Comparison of ENCODE assay signal across 7 mouse cellular contexts in genomic region chr19:53648802-53649236, GRCm38 (mm10). TPM values are rescaled to one million over a fixed set of nuclear protein-coding genes. Genes with fewer than 3 reads are reported as not detected.
DNase-seq lines count a peak whose midpoint lies in the region; ATAC-seq lines count a peak whose summit lies in the region.

No protein-coding gene starts in this region.

- peak; percentile 52 to 89 for DNase-seq in adrenal gland, adult (ENCODE audit: inconsistent age in 2 of 2, low spot score in 1 of 2)
- peak; percentile 54 to 76 for DNase-seq in cerebellum, postnatal 4 days (ENCODE audit: low spot score in 2 of 2)
- peak; percentile 65 to 66 for DNase-seq in gastrocnemius, adult 8-10 months (ENCODE audit: low spot score in 2 of 2)
- peak; percentile 78 for DNase-seq in induced T-regulatory cell, adult 2 months (ENCODE audit: low read depth)
- DNase-seq in left cerebral cortex, adult 8-10 months (ENCODE audit: low spot score in 2 of 2), result peak; percentile 48 to 56
- DNase-seq in right cerebral cortex, postnatal 14 days, result peak; percentile 61

- peak; percentile 42 for ATAC-seq in megakaryocyte-erythroid progenitor cell, adult 5-6 weeks (replicated peaks; ENCODE audit: low FRiP score, low TSS enrichment, poor library complexity, severe bottlenecking)

RNA-seq across cellular contexts. Expression of gene Rbm20, which starts 28.3 kb away (rescaled TPM):
- total RNA-seq in gastrocnemius, adult 8-10 months (2022), result 10 to 100 TPM; 70.2 to 89.8 (median 84.0) TPM
- total RNA-seq in left cerebral cortex, adult 8-10 months (2022), result 1 to 10 TPM; 4.7 to 6.5 (median 5.8) TPM
- 0.22 and 1.2 TPM in 2 replicates for total RNA-seq in megakaryocyte-erythroid progenitor cell, adult 5-6 weeks (2014; fragmentation: Nextera tagmentation)
- total RNA-seq in megakaryocyte-erythroid progenitor cell, adult 5-6 weeks (2017), result 0.27 and 0.38 TPM in 2 replicates

RNA-seq across cellular contexts. Expression of gene Smc3, which starts 48.6 kb away (rescaled TPM):
- 10 to 100 TPM; 10.7 to 17.5 (median 14.9) TPM for total RNA-seq in gastrocnemius, adult 8-10 months (2022)
- 10 to 100 TPM; 37.0 to 42.3 (median 40.1) TPM for total RNA-seq in left cerebral cortex, adult 8-10 months (2022)
- total RNA-seq in megakaryocyte-erythroid progenitor cell, adult 5-6 weeks (2014; fragmentation: Nextera tagmentation), result 103 and 105 TPM in 2 replicates
- total RNA-seq in megakaryocyte-erythroid progenitor cell, adult 5-6 weeks (2017), result 209 and 214 TPM in 2 replicates

RNA-seq across cellular contexts. Expression of gene Nutf2-ps1, which starts 60.0 kb away (rescaled TPM):
- 10 to 100 TPM; 46.2 to 86.0 (median 80.1) TPM for total RNA-seq in gastrocnemius, adult 8-10 months (2022)
- 10 to 100 TPM; 41.8 to 54.3 (median 47.0) TPM for total RNA-seq in left cerebral cortex, adult 8-10 months (2022)
- 86.8 and 99.0 TPM in 2 replicates for total RNA-seq in megakaryocyte-erythroid progenitor cell, adult 5-6 weeks (2014; fragmentation: Nextera tagmentation)
- 216 and 256 TPM in 2 replicates for total RNA-seq in megakaryocyte-erythroid progenitor cell, adult 5-6 weeks (2017)

Comparison
In these comparisons a context has a peak if more than half of its experiments do, and no peak if none do; other contexts are left out.
1. Peak in every context shown above with its lines: DNase-seq and ATAC-seq.
2. RNA of gene Rbm20, which starts 28.3 kb away (total RNA-seq): 70.2 to 89.8 TPM in gastrocnemius, adult 8-10 months; 4.7 to 6.5 TPM in left cerebral cortex, adult 8-10 months and 0.22 to 1.2 TPM in megakaryocyte-erythroid progenitor cell, adult 5-6 weeks; every median in the first group is over 4 times any median in the second.